Mouse (Mus musculus) CH12.LX (cell line): Measurements from ENCODE around the gene Slc38a2.

Experiments
- BHLHE40 ChIP-seq: IDR thresholded peaks from 2 replicates; pipeline ENCODE4 v1.6.1; 2011; ENCODE audit warnings: mild to moderate bottlenecking, low read depth, low read length, improper control_type of control experiment
- CTCF ChIP-seq, 2 experiments: IDR thresholded peaks in 1 of 2; conservative IDR thresholded peaks in 1 of 2; 2 replicates each; pipeline ENCODE4 v1.5.1; 2011 to 2012; ENCODE audit warnings: low read depth in 2 of 2, low read length in 2 of 2, improper control_type of control experiment in 1 of 2, inconsistent platforms in 1 of 2, mild to moderate bottlenecking in 1 of 2, moderate library complexity in 1 of 2
- E2F4 ChIP-seq: IDR thresholded peaks from 2 replicates; pipeline ENCODE4 v1.6.1; 2011; ENCODE audit warnings: low read depth, low read length, improper control_type of control experiment; ENCODE audit not compliant: insufficient replicate concordance
- EP300 ChIP-seq: IDR thresholded peaks from 2 replicates; pipeline ENCODE4 v1.6.1; 2011; ENCODE audit warnings: low read length, improper control_type of control experiment
- ETS1 ChIP-seq: conservative IDR thresholded peaks from 2 replicates; pipeline ENCODE4 v1.6.1; 2012; ENCODE audit warnings: low read depth, mild to moderate bottlenecking, inconsistent platforms, low read length, improper control_type of control experiment, moderate library complexity
- JUND ChIP-seq: conservative IDR thresholded peaks from 2 replicates; pipeline ENCODE4 v1.6.1; 2011; ENCODE audit warnings: low read depth, low read length, improper control_type of control experiment
- MAFK ChIP-seq: IDR thresholded peaks from 2 replicates; pipeline ENCODE4 v1.6.1; 2011; ENCODE audit warnings: low read length, improper control_type of control experiment; ENCODE audit not compliant: insufficient replicate concordance
- MYC ChIP-seq: IDR thresholded peaks from 2 replicates; pipeline ENCODE4 v1.6.1; 2011; ENCODE audit warnings: low read depth, mild to moderate bottlenecking, improper control_type of control experiment, low read length
- NELFE ChIP-seq: IDR thresholded peaks from 2 replicates; pipeline ENCODE4 v1.6.1; 2011; ENCODE audit warnings: low read depth, low read length, improper control_type of control experiment
- POLR2A ChIP-seq: IDR thresholded peaks from 2 replicates; pipeline ENCODE4 v1.6.1; 2011; ENCODE audit warnings: low read depth, mild to moderate bottlenecking, improper control_type of control experiment, low read length
- SMC3 ChIP-seq: IDR thresholded peaks from 2 replicates; pipeline ENCODE4 v1.6.1; 2011; ENCODE audit warnings: low read depth, low read length, improper control_type of control experiment
- TCF12 ChIP-seq: IDR thresholded peaks from 2 replicates; pipeline ENCODE4 v1.6.1; 2014; ENCODE audit warnings: low read depth, mild to moderate bottlenecking, inconsistent platforms, low read length, improper control_type of control experiment
- USF1 ChIP-seq: IDR thresholded peaks from 2 replicates; pipeline ENCODE4 v1.6.1; 2014; ENCODE audit warnings: low read depth, mild to moderate bottlenecking, inconsistent platforms, low read length, improper control_type of control experiment
- ZKSCAN1 ChIP-seq: IDR thresholded peaks from 2 replicates; pipeline ENCODE4 v1.6.1; 2012; ENCODE audit warnings: low read depth, inconsistent platforms, low read length, improper control_type of control experiment, borderline replicate concordance

GRCm38 (mm10) chr15:96729785-96730184, 30.3 kb upstream of the Slc38a2 start:
- TF ChIP-seq USF1 (no peak), CTCF (conservative IDR thresholded peaks at IDR 0.05 in 1 of 2, IDR thresholded peaks at IDR 0.05 in 1 of 2; ENCODE audit: low read depth in 2 of 2, low read length in 2 of 2) (no peak), JUND (no peak), MAFK (no peak), ETS1 (no peak), TCF12 (no peak), NELFE (no peak), SMC3 (no peak), MYC (no peak), EP300 (no peak), POLR2A (no peak), E2F4 (no peak), ZKSCAN1 (no peak), BHLHE40 (no peak)
